Comparison of ENCODE assay signal across 11 mouse cellular contexts in genomic region chr13:44030590-44030989, GRCm38 (mm10).
A peak's percentile ranks its signal among the peaks of the same experiment; 100 is the strongest.
DNase-seq lines count a peak whose midpoint lies in the region; ATAC-seq and TF ChIP-seq lines count a peak whose summit lies in the region.
"Had no signal": no experiment of that assay in that cellular context is flagged by ENCODE, and none has a peak within 500 bp of the region (broad histone marks: within the 10 kb centered on the region; RNA-seq: fewer than 3 reads in every experiment).

No protein-coding gene starts in this region.

- TF ChIP-seq POLR2A in lung, adult 2 months (IDR thresholded peaks at IDR 0.05; ENCODE audit: borderline replicate concordance, extremely low read depth, low read depth, low read length), result no peak

- no peak overlapping the region for H3K4me3 ChIP-seq in lung, embryonic 14.5 days (ENCODE audit: low read depth, low read length)
- H3K4me3 ChIP-seq in lung, adult 2 months (replicated peaks; ENCODE audit: extremely low read depth, low read depth, low read length), result no peak overlapping the region
- no peak overlapping the region for H3K4me3 ChIP-seq in heart, embryonic 10.5 days
- no peak overlapping the region for H3K4me3 ChIP-seq in stomach, embryonic 14.5 days (ENCODE audit: low read depth, low read length)
- H3K4me3 ChIP-seq: limb, embryonic 12.5 days; neural tube, embryonic 12.5 days had no signal

- peak; percentile 29 to 32 for DNase-seq in cerebellum, postnatal 25 days
- DNase-seq in cerebellum, postnatal 14 days, result no peak
- peak; percentile 19 for DNase-seq in lung, embryonic 14.5 days
- no peak for DNase-seq in lung, adult 2 months
- no peak for DNase-seq in heart, embryonic 10.5 days (ENCODE audit: low spot score)
- no peak for DNase-seq in ovary, postnatal 10 days (ENCODE audit: low spot score)

- H3K4me1 ChIP-seq in lung, embryonic 14.5 days (ENCODE audit: insufficient read depth), result peaks cover 5% of the 10 kb centered on the region; the same call in 1 of the 2 replicates
- peaks cover 2% of the 10 kb centered on the region; the same call in 1 of the 2 replicates for H3K4me1 ChIP-seq in lung, adult 2 months (ENCODE audit: control insufficient read depth, insufficient read depth, low read length)
- H3K4me1 ChIP-seq in heart, embryonic 10.5 days, result peaks cover 28% of the 10 kb centered on the region
- 0 out of 2 replicates have a peak, but pooled peaks cover 3% of the 10 kb centered on the region for H3K4me1 ChIP-seq in stomach, embryonic 14.5 days (ENCODE audit: control insufficient read depth, insufficient read depth, low read length)

- no peak for ATAC-seq in lung, embryonic 14.5 days (ENCODE audit: insufficient read depth)
- ATAC-seq in stomach, embryonic 14.5 days (ENCODE audit: insufficient number of reproducible peaks, insufficient read depth, low FRiP score, low read depth), result peak; percentile 33; the same call in 1 of the 2 replicates
- ATAC-seq in monocyte, adult 5-6 weeks (replicated peaks; ENCODE audit: insufficient number of reproducible peaks, low FRiP score, low TSS enrichment, poor library complexity, severe bottlenecking), result no peak

- H3K9me3 ChIP-seq in lung, embryonic 14.5 days (ENCODE audit: low read depth, low read length), result no peaks in the 10 kb centered on the region
- no peaks in the 10 kb centered on the region for H3K9me3 ChIP-seq in heart, embryonic 10.5 days
- no peaks in the 10 kb centered on the region for H3K9me3 ChIP-seq in stomach, embryonic 14.5 days (ENCODE audit: control insufficient read depth, low read depth, low read length)
- H3K9me3 ChIP-seq: limb, embryonic 12.5 days; neural tube, embryonic 12.5 days had no signal

- no peak overlapping the region for H3K4me2 ChIP-seq in lung, embryonic 14.5 days
- H3K4me2 ChIP-seq in stomach, embryonic 14.5 days (replicated peaks; ENCODE audit: low read depth, low read length), result no peak overlapping the region
- H3K4me2 ChIP-seq: hindbrain, embryonic 14.5 days; limb, embryonic 12.5 days; neural tube, embryonic 12.5 days had no signal

- TF ChIP-seq CTCF in lung, embryonic 14.5 days (IDR thresholded peaks at IDR 0.05; ENCODE audit: low read depth), result no peak
- no peak for TF ChIP-seq CTCF in lung, adult 2 months (IDR thresholded peaks at IDR 0.05; ENCODE audit: insufficient read depth, low read length)

- no peak overlapping the region for H3K27ac ChIP-seq in lung, embryonic 14.5 days (ENCODE audit: low read depth)
- peak overlapping the region; percentile 83 for H3K27ac ChIP-seq in heart, embryonic 10.5 days
- no peak overlapping the region for H3K27ac ChIP-seq in stomach, embryonic 14.5 days (ENCODE audit: low read length)
- H3K27ac ChIP-seq: hindbrain, embryonic 14.5 days; limb, embryonic 12.5 days; neural tube, embryonic 12.5 days had no signal

- no peaks in the 10 kb centered on the region for H3K36me3 ChIP-seq in lung, embryonic 14.5 days (ENCODE audit: insufficient read depth)
- no peaks in the 10 kb centered on the region for H3K36me3 ChIP-seq in heart, embryonic 10.5 days
- H3K36me3 ChIP-seq in stomach, embryonic 14.5 days (ENCODE audit: control insufficient read depth, insufficient read depth, low read length), result no peaks in the 10 kb centered on the region
- H3K36me3 ChIP-seq: limb, embryonic 12.5 days; neural tube, embryonic 12.5 days had no signal

- no peaks in the 10 kb centered on the region for H3K27me3 ChIP-seq in lung, embryonic 14.5 days (ENCODE audit: insufficient read depth, low read length)
- no peaks in the 10 kb centered on the region for H3K27me3 ChIP-seq in heart, embryonic 10.5 days (ENCODE audit: insufficient read depth, poor library complexity, severe bottlenecking)
- H3K27me3 ChIP-seq in stomach, embryonic 14.5 days (ENCODE audit: control insufficient read depth, insufficient read depth, low read length), result no peaks in the 10 kb centered on the region
- H3K27me3 ChIP-seq: neural tube, embryonic 12.5 days had no signal

- WGBS in lung, embryonic 14.5 days, result 35% methylated on average over 5 of the region's 5 CpGs
- 36% methylated on average over 5 of the region's 5 CpGs for WGBS in lung, adult 2 months
- 35% methylated on average over 5 of the region's 5 CpGs for WGBS in heart, embryonic 10.5 days
- WGBS in stomach, embryonic 14.5 days, result 70% methylated on average over 5 of the region's 5 CpGs

- no peak overlapping the region for H3K9ac ChIP-seq in lung, embryonic 14.5 days
- no peak overlapping the region for H3K9ac ChIP-seq in stomach, embryonic 14.5 days (replicated peaks; ENCODE audit: low read depth, low read length)
- H3K9ac ChIP-seq: hindbrain, embryonic 14.5 days; limb, embryonic 12.5 days; neural tube, embryonic 12.5 days had no signal

Comparison
In these comparisons a context has a peak if more than half of its experiments do, and no peak if none do; other contexts are left out.
1. DNase-seq: peak in cerebellum, postnatal 25 days (2 of 2) and lung, embryonic 14.5 days (single experiment); none in cerebellum, postnatal 14 days (0 of 2), lung, adult 2 months (single experiment), heart, embryonic 10.5 days (single experiment) and ovary, postnatal 10 days (single experiment).